Mouse (Mus musculus): ENCODE measurements around the gene Prr7.
A peak's percentile ranks its signal among the peaks of the same experiment; 100 is the strongest.

- no peak for TF ChIP-seq USF1 (IDR thresholded peaks at IDR 0.05; ENCODE audit: low read depth)
- peak in 1 of 3 experiments; percentile 63 for TF ChIP-seq MYOG (IDR thresholded peaks at IDR 0.05; ENCODE audit: control insufficient read depth in 1 of 3, insufficient read depth in 1 of 3, insufficient read length in 2 of 3, low read depth in 2 of 3)
- peak; percentile 81 for TF ChIP-seq POLR2AphosphoS2 (IDR thresholded peaks at IDR 0.05; ENCODE audit: insufficient read length, low read depth)
- TF ChIP-seq MAX (IDR thresholded peaks at IDR 0.05; ENCODE audit: low read depth) = no peak
- peak; percentile 44 for TF ChIP-seq POLR2A (IDR thresholded peaks at IDR 0.05; ENCODE audit: insufficient read length, low read depth)
- TF ChIP-seq TCF12 (IDR thresholded peaks at IDR 0.05; ENCODE audit: insufficient read depth, poor library complexity, severe bottlenecking) = no peak
- TF ChIP-seq CEBPB (IDR thresholded peaks at IDR 0.05; ENCODE audit: insufficient read depth, poor library complexity, severe bottlenecking) = no peak
These were observed 46.8 kb downstream of the Prr7 start for GRCm38 (mm10) chr13:55510668-55511491.

Measured in myocyte (in vitro differentiated cells).